Mouse (Mus musculus) embryonic facial prominence, embryonic 10.5 days (tissue): ENCODE data around the gene Arhgap27. TPM values are rescaled to one million over a fixed set of nuclear protein-coding genes. Genes with fewer than 3 reads are reported as not detected.

ENCODE experiments used
- DNase-seq: peaks from one replicate; pipeline ENCODE4 v3.0.0-alpha.2; 2017; ENCODE audit warnings: low spot score
- H3K27ac ChIP-seq: fragments of 300-500 bp; sonication (generic); replicated peaks from 2 replicates; pipeline ENCODE4 v1.5.1; 2016; ENCODE audit warnings: mild to moderate bottlenecking
- H3K27me3 ChIP-seq: fragments of 300-500 bp; sonication (generic); replicated peaks from 2 replicates; pipeline ENCODE4 v1.6.1; 2016; ENCODE audit warnings: low read depth, mild to moderate bottlenecking; ENCODE audit not compliant: poor library complexity, severe bottlenecking
- H3K36me3 ChIP-seq: fragments of 300-500 bp; sonication (generic); replicated peaks from 2 replicates; pipeline ENCODE4 v1.6.1; 2016; ENCODE audit warnings: mild to moderate bottlenecking, moderate library complexity
- H3K4me1 ChIP-seq: fragments of 300-500 bp; sonication (generic); 2 replicates; pipeline ENCODE4 v1.6.1; 2016
- H3K4me3 ChIP-seq: fragments of 300-500 bp; sonication (generic); 2 replicates; pipeline ENCODE4 v1.5.1; 2016; ENCODE audit warnings: mild to moderate bottlenecking, moderate library complexity
- H3K9me3 ChIP-seq: fragments of 300-500 bp; sonication (generic); 2 replicates; pipeline ENCODE4 v1.6.1; 2016; ENCODE audit warnings: mild to moderate bottlenecking
- WGBS: fragments of 180-500 bp; shearing (Covaris S2); methylation state at CpG from one replicate; pipeline ENCODE4 v1.1.7; 2016; 5-methylcytosine and 5-hydroxymethylcytosine counted together
- polyA plus RNA-seq: library from polyadenylated mRNA; unstranded; fragments of >200 nt; fragmentation: Nextera tagmentation; extraction: Ambion mirVana; gene quantifications from 2 replicates; pipeline ENCODE4 v1.2.1, GENCODE M21; 2016

Arhgap27 gene
- polyA plus RNA-seq, 1 experiment from 2014 or later = 5.8 TPM

DNA sequence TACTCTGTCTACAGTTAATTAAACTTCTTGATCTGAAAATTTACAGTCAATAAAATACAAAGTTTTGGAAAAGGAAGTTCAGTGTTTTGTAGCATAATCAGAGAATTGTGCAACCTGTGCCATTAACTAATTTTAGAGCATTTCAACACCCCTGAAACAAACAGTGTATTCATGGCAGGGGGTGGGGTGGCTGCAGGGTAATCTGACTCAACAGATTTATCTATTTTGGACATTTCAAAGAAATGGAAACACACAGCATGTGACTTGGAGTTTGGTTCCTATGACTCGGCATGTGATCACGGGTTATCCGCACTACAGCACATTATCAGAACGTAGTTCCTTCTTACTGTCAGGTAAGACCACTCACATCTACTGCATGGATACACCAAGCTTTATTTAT, 36.5 kb upstream of the Arhgap27 start:
- Histone ChIP-seq H3K4me3 (no peak overlapping the region), H3K9me3 (no peaks in the 10 kb centered on the region), H3K27ac (no peak overlapping the region), H3K4me1 (peaks cover 3% of the 10 kb centered on the region; the same call in 1 of the 2 replicates), H3K27me3 (no peaks in the 10 kb centered on the region), H3K36me3 (peaks cover 57% of the 10 kb centered on the region)
- 95% methylated on average over 4 of the region's 4 CpGs for WGBS
- no peak for DNase-seq

DNA sequence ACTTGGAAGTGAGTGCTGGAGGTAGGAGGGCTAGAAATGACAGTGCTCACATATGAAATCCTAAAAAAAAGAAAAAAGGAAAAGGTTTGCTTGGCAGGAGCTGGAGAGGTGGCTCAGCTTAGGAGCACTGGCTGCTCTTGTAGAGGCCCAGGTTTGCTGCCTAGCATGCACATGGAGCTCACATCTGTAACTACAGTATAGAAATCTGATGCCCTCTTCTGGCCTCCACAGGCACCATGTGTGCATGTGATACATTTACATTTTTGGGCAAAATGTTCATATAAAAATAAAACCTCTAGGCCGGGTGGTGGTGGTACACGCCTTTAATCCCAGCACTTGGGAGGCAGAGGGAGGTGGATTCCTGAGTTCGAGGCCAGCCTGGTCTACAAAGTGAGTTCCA, 35.6 kb upstream of the Arhgap27 start:
- Histone ChIP-seq H3K27me3 (no peaks in the 10 kb centered on the region), H3K36me3 (peaks cover 62% of the 10 kb centered on the region), H3K4me1 (peaks cover 9% of the 10 kb centered on the region), H3K9me3 (no peaks in the 10 kb centered on the region), H3K27ac (no peak overlapping the region), H3K4me3 (no peak overlapping the region)
- WGBS = 86% methylated on average over 3 of the region's 3 CpGs
- DNase-seq = no peak

GRCm38 (mm10) chr11:103396682-103397081, 33.2 kb upstream of the Arhgap27 start:
- Histone ChIP-seq H3K4me3 (no peak overlapping the region), H3K9me3 (no peaks in the 10 kb centered on the region), H3K36me3 (peaks cover 63% of the 10 kb centered on the region), H3K27me3 (no peaks in the 10 kb centered on the region), H3K4me1 (peaks cover 6% of the 10 kb centered on the region), H3K27ac (no peak overlapping the region)
- WGBS = 86% methylated on average over 4 of the region's 4 CpGs
- no peak for DNase-seq

GRCm38 (mm10) chr11:103396236-103396635, 32.7 kb upstream of the Arhgap27 start:
- Histone ChIP-seq H3K9me3 (no peaks in the 10 kb centered on the region), H3K27ac (no peak overlapping the region), H3K27me3 (no peaks in the 10 kb centered on the region), H3K36me3 (peaks cover 63% of the 10 kb centered on the region), H3K4me1 (peaks cover 6% of the 10 kb centered on the region), H3K4me3 (no peak overlapping the region)
- no peak for DNase-seq
- WGBS = 97% methylated on average over 4 of the region's 4 CpGs

DNA sequence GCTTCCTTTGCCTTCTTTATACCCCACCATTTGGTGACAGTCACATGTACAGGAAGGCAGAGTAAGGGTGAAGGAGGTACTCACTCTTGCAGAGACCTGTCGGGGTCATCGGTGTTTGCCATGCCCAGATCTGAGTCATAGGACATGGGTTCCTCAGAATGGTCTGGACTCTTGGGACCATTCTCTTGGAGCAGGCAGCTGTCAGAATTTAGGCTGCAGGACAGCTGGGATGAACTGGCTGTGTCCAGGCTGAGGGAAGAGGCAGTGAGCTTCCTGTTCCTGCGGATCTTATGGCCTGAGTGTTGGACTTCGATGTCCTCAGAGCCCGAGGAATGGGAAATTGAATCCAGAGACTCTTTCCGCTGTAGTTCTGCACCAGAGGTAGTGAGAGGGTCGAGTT, 31.1 kb upstream of the Arhgap27 start:
- 75% methylated on average over 7 of the region's 7 CpGs for WGBS
- no peak overlapping the region for H3K4me3 ChIP-seq
- DNase-seq = no peak
- peaks cover 6% of the 10 kb centered on the region for H3K4me1 ChIP-seq
- H3K27me3 ChIP-seq = no peaks in the 10 kb centered on the region
- peaks cover 72% of the 10 kb centered on the region for H3K36me3 ChIP-seq
- no peak overlapping the region for H3K27ac ChIP-seq
- no peaks in the 10 kb centered on the region for H3K9me3 ChIP-seq

DNA sequence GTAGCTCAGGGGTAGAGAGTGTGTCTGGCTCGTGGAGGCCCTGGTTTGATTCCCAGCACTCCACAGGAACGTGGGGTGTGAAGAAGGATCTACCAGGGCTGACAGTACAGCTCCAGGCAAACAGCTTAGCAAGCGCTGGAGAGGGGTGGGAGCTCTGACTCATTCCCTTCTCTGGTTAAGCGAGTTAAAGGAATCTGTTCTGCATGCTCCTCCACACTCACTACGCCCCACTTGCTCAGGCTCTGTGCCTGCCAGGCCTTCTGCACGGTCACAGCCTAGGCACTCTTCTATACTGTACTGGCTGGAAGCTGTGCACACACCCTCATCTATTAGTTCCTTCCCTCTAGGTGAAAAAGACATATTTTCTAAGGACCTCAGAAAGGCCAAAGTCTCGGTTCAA, 30.5 kb upstream of the Arhgap27 start:
- H3K4me1 ChIP-seq = peaks cover 6% of the 10 kb centered on the region
- no peaks in the 10 kb centered on the region for H3K27me3 ChIP-seq
- WGBS = 87% methylated on average over 7 of the region's 7 CpGs
- H3K9me3 ChIP-seq = no peaks in the 10 kb centered on the region
- no peak overlapping the region for H3K4me3 ChIP-seq
- H3K36me3 ChIP-seq = peaks cover 76% of the 10 kb centered on the region
- no peak overlapping the region for H3K27ac ChIP-seq
- no peak for DNase-seq

DNA sequence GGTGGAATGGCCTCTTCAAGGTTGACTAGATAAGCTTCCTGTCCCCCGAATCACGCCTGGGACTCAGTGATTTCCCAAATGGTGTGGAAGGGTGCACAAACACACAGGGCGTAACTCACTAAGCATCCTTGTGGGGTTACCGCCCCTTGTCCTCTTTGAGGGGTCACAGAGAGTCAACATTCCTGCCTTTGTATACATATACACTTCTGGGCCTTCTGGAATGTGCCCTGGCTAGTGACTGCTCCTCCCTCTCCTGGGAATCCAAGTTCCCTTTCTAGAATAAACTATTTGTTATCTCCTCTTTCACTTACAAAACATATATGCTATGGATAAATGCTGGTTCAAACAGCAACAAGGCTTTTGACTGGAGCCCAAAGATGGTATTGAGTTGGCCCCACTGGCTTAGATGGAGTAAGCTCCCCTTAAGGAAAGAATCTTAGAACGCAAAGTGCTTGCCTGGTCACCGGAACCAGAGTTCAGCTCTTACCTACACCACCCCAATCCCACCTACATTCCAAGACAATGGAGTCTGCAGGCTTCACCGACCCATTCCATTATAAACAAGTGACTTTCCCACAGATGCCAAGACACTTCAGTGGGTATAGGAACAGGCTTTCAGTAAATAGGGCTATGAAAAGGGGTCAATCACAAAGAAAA, 24.5 kb upstream of the Arhgap27 start:
- Histone ChIP-seq H3K4me3 (no peak overlapping the region), H3K27ac (no peak overlapping the region), H3K9me3 (no peaks in the 10 kb centered on the region), H3K27me3 (no peaks in the 10 kb centered on the region), H3K36me3 (peaks cover 54% of the 10 kb centered on the region), H3K4me1 (peaks cover 15% of the 10 kb centered on the region; the same call in 1 of the 2 replicates)
- DNase-seq = no peak
- WGBS = 78% methylated on average over 7 of the region's 7 CpGs

- peaks cover 43% of the 10 kb centered on the region for H3K36me3 ChIP-seq
- no peaks in the 10 kb centered on the region for H3K9me3 ChIP-seq
- no peak overlapping the region for H3K27ac ChIP-seq
- H3K4me3 ChIP-seq = no peak overlapping the region
- no peak for DNase-seq
- H3K4me1 ChIP-seq = peaks cover 15% of the 10 kb centered on the region; the same call in 1 of the 2 replicates
- no peaks in the 10 kb centered on the region for H3K27me3 ChIP-seq
- WGBS = 91% methylated on average over 9 of the region's 9 CpGs
Observed at GRCm38 (mm10) chr11:103386827-103387226, 23.3 kb upstream of the Arhgap27 start.

DNA sequence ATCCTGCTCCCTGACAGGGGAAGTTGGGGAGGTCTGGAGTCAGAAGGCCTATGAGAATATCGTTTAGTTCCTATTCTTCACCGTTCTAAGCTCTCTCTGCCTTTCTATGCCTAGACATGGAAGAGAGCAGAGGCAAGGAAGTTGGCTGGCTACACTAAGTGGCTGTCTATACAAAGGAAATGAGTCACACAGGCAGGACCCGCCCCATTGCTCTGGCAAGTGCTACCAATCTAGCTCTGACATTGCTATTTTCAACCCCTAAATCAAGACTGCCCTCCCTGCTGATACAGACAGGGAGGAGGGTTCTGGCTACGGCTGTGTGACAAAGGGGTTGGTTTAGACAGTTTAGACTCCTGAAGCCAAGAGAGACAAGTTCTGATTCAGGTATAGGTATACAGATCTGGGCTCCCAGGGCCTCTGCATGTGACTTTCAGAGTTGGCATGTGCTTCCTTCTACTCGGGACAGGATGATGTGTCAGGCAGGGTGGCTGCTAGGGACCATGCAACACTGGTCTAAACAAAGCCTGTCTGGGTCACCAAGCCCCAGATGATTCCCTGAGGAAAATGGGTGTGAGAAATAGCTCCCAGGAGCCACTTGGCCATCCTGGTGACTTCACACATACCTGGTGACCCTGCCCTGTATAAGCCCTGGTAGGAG, 18.6 kb upstream of the Arhgap27 start:
- no peak overlapping the region for H3K27ac ChIP-seq
- no peak for DNase-seq
- H3K36me3 ChIP-seq = peaks cover 52% of the 10 kb centered on the region
- no peak overlapping the region for H3K4me3 ChIP-seq
- H3K9me3 ChIP-seq = no peaks in the 10 kb centered on the region
- H3K27me3 ChIP-seq = no peaks in the 10 kb centered on the region
- H3K4me1 ChIP-seq = peaks cover 4% of the 10 kb centered on the region; the same call in 1 of the 2 replicates
- WGBS = 84% methylated on average over 5 of the region's 5 CpGs

DNA sequence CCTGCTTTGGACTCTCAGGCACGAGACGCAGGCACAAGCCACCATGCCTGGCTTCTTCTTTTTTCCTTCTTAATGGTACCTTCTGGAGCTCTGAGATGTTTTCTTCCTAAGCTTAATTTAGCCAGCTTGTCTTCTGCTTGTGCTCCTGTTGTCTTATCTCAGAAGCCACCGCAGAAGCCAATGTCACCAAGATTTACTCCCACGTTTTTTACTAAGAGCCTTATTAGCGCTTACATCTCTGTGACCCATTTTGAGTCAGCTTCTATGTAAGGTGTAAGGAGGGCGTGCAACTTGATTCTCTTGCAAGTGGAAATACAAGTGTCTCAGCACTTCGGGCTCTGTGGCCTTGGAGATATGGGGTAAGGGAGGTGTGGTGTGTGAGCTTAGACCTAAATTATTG, 18.0 kb upstream of the Arhgap27 start:
- no peak overlapping the region for H3K4me3 ChIP-seq
- no peak overlapping the region for H3K27ac ChIP-seq
- DNase-seq = no peak
- H3K36me3 ChIP-seq = peaks cover 52% of the 10 kb centered on the region
- no peaks in the 10 kb centered on the region for H3K9me3 ChIP-seq
- no peaks in the 10 kb centered on the region for H3K27me3 ChIP-seq
- WGBS = 95% methylated on average over 7 of the region's 7 CpGs
- H3K4me1 ChIP-seq = no peaks in the 10 kb centered on the region

GRCm38 (mm10) chr11:103380460-103380859, 17.0 kb upstream of the Arhgap27 start:
- Histone ChIP-seq H3K4me3 (no peak overlapping the region), H3K27ac (no peak overlapping the region), H3K4me1 (no peaks in the 10 kb centered on the region), H3K27me3 (no peaks in the 10 kb centered on the region), H3K36me3 (peaks cover 54% of the 10 kb centered on the region), H3K9me3 (no peaks in the 10 kb centered on the region)
- DNase-seq = no peak
- 93% methylated on average over 5 of the region's 5 CpGs for WGBS

- no peak overlapping the region for H3K27ac ChIP-seq
- DNase-seq = no peak
- H3K4me1 ChIP-seq = peaks cover 3% of the 10 kb centered on the region; the same call in 1 of the 2 replicates
- H3K9me3 ChIP-seq = no peaks in the 10 kb centered on the region
- H3K36me3 ChIP-seq = peaks cover 67% of the 10 kb centered on the region
- WGBS = 95% methylated on average over 6 of the region's 6 CpGs
- no peaks in the 10 kb centered on the region for H3K27me3 ChIP-seq
- H3K4me3 ChIP-seq = no peak overlapping the region
Observed at GRCm38 (mm10) chr11:103378341-103378740, 14.8 kb upstream of the Arhgap27 start.

- no peaks in the 10 kb centered on the region for H3K27me3 ChIP-seq
- H3K27ac ChIP-seq = no peak overlapping the region
- 84% methylated on average over 5 of the region's 5 CpGs for WGBS
- no peak overlapping the region for H3K4me3 ChIP-seq
- no peak for DNase-seq
- H3K4me1 ChIP-seq = peaks cover 3% of the 10 kb centered on the region
- H3K36me3 ChIP-seq = peaks cover 90% of the 10 kb centered on the region
- no peaks in the 10 kb centered on the region for H3K9me3 ChIP-seq
Observed at GRCm38 (mm10) chr11:103375772-103376171, 12.3 kb upstream of the Arhgap27 start.
